Mouse (Mus musculus) thymus, adult 2 months (tissue): ENCODE results near the gene Rragc. TPM values are rescaled to one million over a fixed set of nuclear protein-coding genes. Genes with fewer than 3 reads are reported as not detected.

Experiments used
- DNase-seq: peaks from one replicate; pipeline ENCODE4 v3.0.0; 2021
- H3K27ac ChIP-seq: fragments of 200-500 bp; 2 replicates; pipeline ENCODE4 v1.5.1; 2012; ENCODE audit warnings: low read length, control low read depth; ENCODE audit not compliant: control insufficient read depth, insufficient read depth
- H3K27me3 ChIP-seq: fragments of 200-500 bp; 2 replicates; pipeline ENCODE4 v1.6.1; 2012; ENCODE audit warnings: mild to moderate bottlenecking, low read length, moderate library complexity, mixed read lengths; ENCODE audit not compliant: control insufficient read depth, insufficient read depth
- H3K36me3 ChIP-seq: fragments of 200-500 bp; 2 replicates; pipeline ENCODE4 v1.6.1; 2012; ENCODE audit warnings: mild to moderate bottlenecking, low read length, moderate library complexity; ENCODE audit not compliant: control insufficient read depth, insufficient read depth
- H3K4me1 ChIP-seq: fragments of 200-500 bp; replicated peaks from 2 replicates; pipeline ENCODE4 v1.6.1; 2012; ENCODE audit warnings: low read length; ENCODE audit not compliant: control insufficient read depth, insufficient read depth
- H3K4me3 ChIP-seq: fragments of 200-500 bp; 2 replicates; pipeline ENCODE4 v1.5.1; 2012; ENCODE audit warnings: mild to moderate bottlenecking, low read length, control low read depth, moderate library complexity; ENCODE audit not compliant: control insufficient read depth, insufficient read depth
- CTCF ChIP-seq: fragments of 200-500 bp; IDR thresholded peaks from 2 replicates; pipeline ENCODE4 v1.5.1; 2012; ENCODE audit warnings: mild to moderate bottlenecking, control low read depth, low read length, moderate library complexity, borderline replicate concordance; ENCODE audit not compliant: control insufficient read depth, poor library complexity, insufficient read depth; ENCODE audit errors: extremely low read depth
- POLR2A ChIP-seq: fragments of 200-500 bp; IDR thresholded peaks from 2 replicates; pipeline ENCODE4 v1.6.1; 2012; ENCODE audit warnings: mild to moderate bottlenecking, low read length, control low read depth, moderate library complexity; ENCODE audit not compliant: control insufficient read depth, poor library complexity, insufficient read depth; ENCODE audit errors: extremely low read depth
- WGBS: fragments of 180-500 bp; shearing (Covaris S2); methylation state at CpG from one replicate; pipeline ENCODE4 v1.1.7; 2018; 5-methylcytosine and 5-hydroxymethylcytosine counted together
- polyA plus RNA-seq: library from polyadenylated mRNA; depleted of rRNA; stranded (reverse); fragments of >200 nt; gene quantifications from 2 replicates; pipeline ENCODE4 v1.2.3, GENCODE M21; 2012; rRNA removed

The Rragc gene
- polyA plus RNA-seq, 1 experiment = 44.6 TPM

GRCm38 (mm10) chr4:123960955-123961354, 43.7 kb downstream of the Rragc start:
- Histone ChIP-seq H3K4me3 (no peak overlapping the region), H3K27ac (no peak overlapping the region), H3K4me1 (no peaks in the 10 kb centered on the region), H3K36me3 (no peaks in the 10 kb centered on the region), H3K27me3 (0 out of 2 replicates have a peak, but pooled peaks cover 2% of the 10 kb centered on the region)
- 75% methylated on average over 4 of the region's 4 CpGs for WGBS
- DNase-seq = no peak
- TF ChIP-seq CTCF (no peak), POLR2A (no peak)

- H3K4me3 ChIP-seq = no peak overlapping the region
- no peaks in the 10 kb centered on the region for H3K27me3 ChIP-seq
- no peak for DNase-seq
- TF ChIP-seq POLR2A (no peak), CTCF (no peak)
- no peaks in the 10 kb centered on the region for H3K4me1 ChIP-seq
- no peaks in the 10 kb centered on the region for H3K36me3 ChIP-seq
- H3K27ac ChIP-seq = no peak overlapping the region
- WGBS = 64% methylated on average over 9 of the region's 9 CpGs
Measured at GRCm38 (mm10) chr4:123962721-123963120, 45.5 kb downstream of the Rragc start.

- no peak for TF ChIP-seq POLR2A
- TF ChIP-seq CTCF = no peak
- no peak for DNase-seq
- Histone ChIP-seq H3K27ac (no peak overlapping the region), H3K27me3 (no peaks in the 10 kb centered on the region), H3K36me3 (no peaks in the 10 kb centered on the region), H3K4me3 (no peak overlapping the region), H3K4me1 (no peaks in the 10 kb centered on the region)
- WGBS = 88% methylated on average over 8 of the region's 8 CpGs
Measured at GRCm38 (mm10) chr4:123968663-123969321, 51.5 kb downstream of the Rragc start.

GRCm38 (mm10) chr4:123969458-123969857, 52.2 kb downstream of the Rragc start:
- Histone ChIP-seq H3K27me3 (no peaks in the 10 kb centered on the region), H3K4me3 (no peak overlapping the region), H3K4me1 (no peaks in the 10 kb centered on the region), H3K36me3 (no peaks in the 10 kb centered on the region), H3K27ac (no peak overlapping the region)
- no peak for DNase-seq
- 61% methylated on average over 7 of the region's 7 CpGs for WGBS
- TF ChIP-seq POLR2A (no peak), CTCF (no peak)

GRCm38 (mm10) chr4:123971059-123971458, 53.8 kb downstream of the Rragc start:
- no peak for TF ChIP-seq CTCF
- no peak for TF ChIP-seq POLR2A
- H3K4me3 ChIP-seq = no peak overlapping the region
- no peak for DNase-seq
- no peaks in the 10 kb centered on the region for H3K27me3 ChIP-seq
- H3K36me3 ChIP-seq = no peaks in the 10 kb centered on the region
- WGBS = 89% methylated on average over 4 of the region's 4 CpGs
- no peak overlapping the region for H3K27ac ChIP-seq
- H3K4me1 ChIP-seq = no peaks in the 10 kb centered on the region

- Histone ChIP-seq H3K4me3 (no peak overlapping the region), H3K36me3 (no peaks in the 10 kb centered on the region), H3K27ac (no peak overlapping the region), H3K4me1 (no peaks in the 10 kb centered on the region), H3K27me3 (no peaks in the 10 kb centered on the region)
- TF ChIP-seq CTCF = no peak
- TF ChIP-seq POLR2A = no peak
- no peak for DNase-seq
- 27% methylated on average over 29 of the region's 29 CpGs for WGBS
Measured at GRCm38 (mm10) chr4:123972423-123973049, 55.3 kb downstream of the Rragc start.

- H3K36me3 ChIP-seq = no peaks in the 10 kb centered on the region
- H3K27ac ChIP-seq = no peak overlapping the region
- no peak for DNase-seq
- H3K4me1 ChIP-seq = no peaks in the 10 kb centered on the region
- no peak overlapping the region for H3K4me3 ChIP-seq
- TF ChIP-seq POLR2A (no peak), CTCF (no peak)
- WGBS = 75% methylated on average over 5 of the region's 5 CpGs
- no peaks in the 10 kb centered on the region for H3K27me3 ChIP-seq
Measured at GRCm38 (mm10) chr4:123982105-123982504, 64.9 kb downstream of the Rragc start.

Other genes with a start within 250 kb of the Rragc start
- gene Macf1, start 233.1 kb upstream of the Rragc start, polyA plus RNA-seq = 104 and 121 TPM in 2 replicates
- 41.9 and 44.2 TPM in 2 replicates for gene Ndufs5, start 199.2 kb upstream of the Rragc start, polyA plus RNA-seq
- 56.4 and 71.7 TPM in 2 replicates for gene Akirin1, start 167.1 kb upstream of the Rragc start, polyA plus RNA-seq
- gene Rhbdl2, start 129.6 kb upstream of the Rragc start, polyA plus RNA-seq = 3.3 and 4.3 TPM in 2 replicates
- gene 4933427I04Rik, start 57.8 kb upstream of the Rragc start, polyA plus RNA-seq = 0.09 TPM in 1 of 2 replicates, not detected in the other
- gene Mycbp, start 12.6 kb upstream of the Rragc start, polyA plus RNA-seq = 17.1 and 21.0 TPM in 2 replicates
- 0.26 TPM in 1 of 2 replicates, not detected in the other for gene 4930535I16Rik, start 576 bp downstream of the Rragc start, polyA plus RNA-seq